Mouse (Mus musculus) gastrocnemius, adult 8-10 months (tissue): ENCODE measurements around the gene Vmn1r192. TPM values are rescaled to one million over a fixed set of nuclear protein-coding genes. Genes with fewer than 3 reads are reported as not detected.
"Not testable (repeated sequence)": the region's sequence is repeated elsewhere in the genome, so short reads cannot be mapped to it uniquely, and the experiment has no call there.

Experiments used
- DNase-seq, 2 experiments: peaks; one replicate each; pipeline ENCODE4 v3.0.0; 2022; ENCODE audit warnings: low spot score in 2 of 2
- microRNA-seq: library from miRNA; unstranded; fragments of <30 nt; microRNA quantifications from one replicate; pipeline ENCODE4 v1.2.0, GENCODE M21; 2022
- total RNA-seq, 4 experiments: library from RNA; stranded (reverse); gene quantifications; 2 replicates each; pipeline ENCODE4 v1.2.4; 2022

Vmn1r192 gene
- total RNA-seq, result not detected

GRCm38 (mm10) chr13:22191041-22191440, at the start of gene Vmn1r192:
Vmn1r192 (minus strand) TSS chr13:22191141.
- DNase-seq, result no peak

GRCm38 (mm10) chr13:22223060-22223459, 32.1 kb upstream of the Vmn1r192 start, which contains the start of gene Vmn1r193:
Vmn1r193 (minus strand) TSS chr13:22223160.
- DNase-seq, result not testable (repeated sequence)

- not testable (repeated sequence) for DNase-seq
Observed at GRCm38 (mm10) chr13:22192756-22193155, 1.8 kb upstream of the Vmn1r192 start.

- no peak for DNase-seq
Observed at GRCm38 (mm10) chr13:22190385-22190784, 556 bp downstream of the Vmn1r192 start.

GRCm38 (mm10) chr13:22189313-22189712, 1.6 kb downstream of the Vmn1r192 start:
- DNase-seq, result no peak

- no peak for DNase-seq
Observed at GRCm38 (mm10) chr13:22183869-22184268, 7.1 kb downstream of the Vmn1r192 start, which contains the start of gene Vmn1r191. Vmn1r191 (minus strand) TSS chr13:22183969.

GRCm38 (mm10) chr13:22168416-22168815, 22.5 kb downstream of the Vmn1r192 start:
- no peak for DNase-seq

- not testable (repeated sequence) for DNase-seq
Observed at GRCm38 (mm10) chr13:22136495-22137293, 54.2 kb downstream of the Vmn1r192 start.

Small RNAs within 50 kb of the gene (microRNA-seq; reads per million reads assigned to microRNA genes)
- gene Gm23282, result not detected
- not detected for gene Gm25084

Other genes with a start within 250 kb of the Vmn1r192 start
- 1 to 10 TPM in 1 of 4 experiments, under 1 TPM in 3; 0.48 to 1.4 (median 0.80) TPM for gene Zfp184, start 246.0 kb downstream of the Vmn1r192 start, total RNA-seq
- not detected for gene Pom121l2, start 209.9 kb downstream of the Vmn1r192 start, total RNA-seq
- gene Prss16, start 181.4 kb downstream of the Vmn1r192 start, total RNA-seq, result not detected
- gene Hist1h2ah, start 155.6 kb downstream of the Vmn1r192 start, total RNA-seq, result 1 to 10 TPM in 3 of 4 experiments, not detected in 1; 3.0 to 6.5 (median 5.3) TPM
- gene Hist1h2bk, start 155.3 kb downstream of the Vmn1r192 start, total RNA-seq, result 1 to 10 TPM in 1 of 4 experiments, under 1 TPM in 1, not detected in 2; 0.75 to 7.0 TPM
- gene Hist1h4i, start 149.8 kb downstream of the Vmn1r192 start, total RNA-seq, result 10 to 100 TPM; 28.5 to 37.8 (median 35.7) TPM
- 1 to 10 TPM in 3 of 4 experiments, not detected in 1; 2.3 to 4.2 (median 2.6) TPM for gene Hist1h2ag, start 148.2 kb downstream of the Vmn1r192 start, total RNA-seq
- gene Hist1h2bj, start 147.9 kb downstream of the Vmn1r192 start, total RNA-seq, result 1 to 10 TPM in 2 of 4 experiments, under 1 TPM in 2; 0.75 to 2.9 (median 1.3) TPM
- not detected for gene Vmn1r188, start 106.7 kb downstream of the Vmn1r192 start, total RNA-seq
- gene Vmn1r189, start 85.3 kb downstream of the Vmn1r192 start, total RNA-seq, result not detected
- not detected for gene Vmn1r191, start 7.2 kb downstream of the Vmn1r192 start, total RNA-seq
- gene Vmn1r193, start 32.0 kb upstream of the Vmn1r192 start, total RNA-seq, result not detected
- gene Vmn1r194, start 53.1 kb upstream of the Vmn1r192 start, total RNA-seq, result not detected
- gene Vmn1r195, start 79.4 kb upstream of the Vmn1r192 start, total RNA-seq, result not detected
- not detected for gene Vmn1r196, start 98.8 kb upstream of the Vmn1r192 start, total RNA-seq
- not detected for gene Vmn1r197, start 133.4 kb upstream of the Vmn1r192 start, total RNA-seq
- gene Vmn1r198, start 159.2 kb upstream of the Vmn1r192 start, total RNA-seq, result not detected
- gene Vmn1r199, start 188.7 kb upstream of the Vmn1r192 start, total RNA-seq, result not detected
- gene Vmn1r200, start 199.2 kb upstream of the Vmn1r192 start, total RNA-seq, result not detected